Mouse (Mus musculus) midbrain, postnatal 0 days (tissue): ENCODE data around the gene Mad1l1. TPM values are rescaled to one million over a fixed set of nuclear protein-coding genes. Genes with fewer than 3 reads are reported as not detected.

Source experiments
- ATAC-seq: fragments of 200-750 bp; cut with Nextera tagmentation; 2 replicates; pipeline ENCODE4 v1.8.0; 2017; ENCODE audit warnings: moderate number of reproducible peaks, mild to moderate bottlenecking, moderate TSS enrichment, moderate library complexity; ENCODE audit not compliant: low FRiP score
- DNase-seq: peaks from one replicate; pipeline ENCODE4 v3.0.0-alpha.2; 2015; ENCODE audit warnings: low spot score
- H3K27ac ChIP-seq: fragments of 300-500 bp; sonication (generic); 2 replicates; pipeline ENCODE4 v1.5.1; 2014; ENCODE audit warnings: low read depth, mild to moderate bottlenecking, low read length, mixed read lengths
- H3K27me3 ChIP-seq: fragments of 300-500 bp; sonication (generic); 2 replicates; pipeline ENCODE4 v1.6.1; 2014; ENCODE audit warnings: low read length, control low read depth, mixed read lengths; ENCODE audit not compliant: insufficient read depth
- H3K36me3 ChIP-seq: fragments of 300-500 bp; sonication (generic); 2 replicates; pipeline ENCODE4 v1.6.1; 2014; ENCODE audit warnings: low read length, control low read depth, mixed read lengths; ENCODE audit not compliant: insufficient read depth
- H3K4me1 ChIP-seq: fragments of 300-500 bp; sonication (generic); 2 replicates; pipeline ENCODE4 v1.6.1; 2014; ENCODE audit warnings: mild to moderate bottlenecking, control low read depth, antibody characterized with exemption, low read length, mixed read lengths; ENCODE audit not compliant: insufficient read depth
- H3K4me2 ChIP-seq: fragments of 300-500 bp; sonication (generic); 2 replicates; pipeline ENCODE4 v1.6.1; 2014; ENCODE audit warnings: low read depth, mild to moderate bottlenecking, low read length, mixed read lengths; ENCODE audit not compliant: poor library complexity, severe bottlenecking
- H3K4me3 ChIP-seq: fragments of 300-500 bp; sonication (generic); 2 replicates; pipeline ENCODE4 v1.5.1; 2014; ENCODE audit warnings: low read depth, mild to moderate bottlenecking, low read length, moderate library complexity
- H3K9ac ChIP-seq: fragments of 300-500 bp; sonication (generic); replicated peaks from 2 replicates; pipeline ENCODE4 v1.6.1; 2014; ENCODE audit warnings: mild to moderate bottlenecking, low read length, moderate library complexity, mixed read lengths; ENCODE audit not compliant: poor library complexity, severe bottlenecking
- H3K9me3 ChIP-seq: fragments of 300-500 bp; sonication (generic); 2 replicates; pipeline ENCODE4 v1.6.1; 2016; ENCODE audit warnings: low read length, control low read depth
- CTCF ChIP-seq: IDR thresholded peaks from 2 replicates; pipeline ENCODE4 v1.5.1; 2016; ENCODE audit warnings: antibody characterized with exemption, mild to moderate bottlenecking
- WGBS: fragments of 180-500 bp; shearing (Covaris S2); extraction: QIAGEN DNeasy Blood & Tissue Kit; methylation state at CpG from one replicate; pipeline ENCODE4 v1.1.7; 2014; 5-methylcytosine and 5-hydroxymethylcytosine counted together
- polyA plus RNA-seq: library from polyadenylated mRNA; unstranded; fragments of >200 nt; fragmentation: Nextera tagmentation; extraction: Ambion mirVana; gene quantifications from 2 replicates; pipeline ENCODE4 v1.2.1, GENCODE M21; 2015
- total RNA-seq: library from RNA; depleted of rRNA; stranded (reverse); fragments of >200 nt; gene quantifications from 2 replicates; pipeline ENCODE4 v1.2.3, GENCODE M21; 2014

The Mad1l1 gene
- total and polyA plus RNA-seq, 2 experiments from 2014 or later, result 25.9 to 33.5 TPM

DNA sequence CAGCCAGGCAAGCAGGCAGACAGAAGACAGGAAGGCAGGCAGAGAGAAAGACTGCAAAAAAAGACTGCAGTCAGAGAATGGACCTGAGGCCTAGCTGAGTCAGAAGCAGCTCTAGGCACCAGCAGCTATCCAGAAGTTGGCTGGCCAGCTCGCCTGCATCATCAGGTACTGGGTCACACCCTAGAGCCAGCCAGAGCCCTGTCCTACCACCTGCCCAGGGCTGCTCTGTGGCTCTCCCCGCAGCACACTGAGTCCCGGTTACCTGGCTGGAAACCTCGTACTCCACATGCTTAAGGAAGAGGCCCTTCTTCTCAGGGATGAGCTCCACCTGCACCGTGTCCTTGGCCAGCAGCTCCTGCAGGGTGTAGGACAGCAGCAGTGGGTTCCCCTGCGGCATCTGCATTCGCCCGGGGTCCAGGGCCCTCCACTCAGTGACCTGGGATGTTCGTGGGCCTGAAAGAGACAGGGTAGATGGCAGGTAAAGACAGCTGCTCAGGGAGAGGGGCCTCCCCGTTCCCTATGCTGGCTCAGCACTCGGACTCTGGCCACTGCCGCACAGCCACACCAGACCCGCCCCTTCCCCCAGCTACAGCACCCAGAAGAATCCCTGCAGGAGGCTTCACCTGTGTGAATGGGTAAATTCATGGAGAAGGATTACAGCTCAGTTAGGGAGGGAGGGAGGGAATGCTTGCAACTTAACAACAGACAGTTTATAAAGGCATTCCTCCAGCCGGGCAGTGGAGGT is 38.8 kb upstream of the Mad1l1 start:
- DNase-seq (no peak), ATAC-seq (no peak)
- peaks cover 28% of the 10 kb centered on the region for H3K36me3 ChIP-seq
- WGBS, result 78% methylated on average over 14 of the region's 14 CpGs
- no peak overlapping the region for H3K4me2 ChIP-seq
- TF ChIP-seq CTCF, result no peak
- no peaks in the 10 kb centered on the region for H3K4me1 ChIP-seq
- no peak overlapping the region for H3K4me3 ChIP-seq
- H3K27me3 ChIP-seq, result no peaks in the 10 kb centered on the region
- H3K27ac ChIP-seq, result no peak overlapping the region
- H3K9me3 ChIP-seq, result no peaks in the 10 kb centered on the region
- 0 out of 2 replicates have a peak overlapping the region, but pooled peaks have one; percentile 8 for H3K9ac ChIP-seq

DNA sequence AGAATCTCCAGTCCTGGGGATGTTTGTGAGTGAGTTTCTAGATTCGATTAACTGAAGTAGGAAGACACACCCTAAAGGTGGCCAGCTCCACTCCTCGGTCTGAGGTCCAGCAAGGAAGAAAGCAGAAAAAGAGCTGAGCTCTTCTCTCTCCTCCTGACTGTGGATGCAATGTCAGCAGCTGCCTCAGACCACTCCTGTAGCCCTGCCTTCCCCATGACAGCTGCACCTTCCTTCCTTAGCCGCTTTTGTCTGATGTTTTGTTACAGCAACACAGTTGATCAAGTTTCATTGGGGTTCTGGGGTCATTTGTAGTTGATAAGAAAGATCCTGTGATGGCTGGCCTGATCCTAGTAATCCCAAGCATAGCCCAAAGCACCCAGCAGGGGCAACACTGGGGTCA is 36.1 kb upstream of the Mad1l1 start:
- H3K4me2 ChIP-seq, result no peak overlapping the region
- DNase-seq, result no peak
- no peaks in the 10 kb centered on the region for H3K4me1 ChIP-seq
- H3K4me3 ChIP-seq, result no peak overlapping the region
- TF ChIP-seq CTCF, result no peak
- WGBS, result 97% methylated on average over 3 of the region's 3 CpGs
- H3K27me3 ChIP-seq, result no peaks in the 10 kb centered on the region
- peaks cover 46% of the 10 kb centered on the region for H3K36me3 ChIP-seq
- no peak overlapping the region for H3K27ac ChIP-seq
- no peak for ATAC-seq
- no peak overlapping the region for H3K9ac ChIP-seq
- H3K9me3 ChIP-seq, result no peaks in the 10 kb centered on the region

DNA sequence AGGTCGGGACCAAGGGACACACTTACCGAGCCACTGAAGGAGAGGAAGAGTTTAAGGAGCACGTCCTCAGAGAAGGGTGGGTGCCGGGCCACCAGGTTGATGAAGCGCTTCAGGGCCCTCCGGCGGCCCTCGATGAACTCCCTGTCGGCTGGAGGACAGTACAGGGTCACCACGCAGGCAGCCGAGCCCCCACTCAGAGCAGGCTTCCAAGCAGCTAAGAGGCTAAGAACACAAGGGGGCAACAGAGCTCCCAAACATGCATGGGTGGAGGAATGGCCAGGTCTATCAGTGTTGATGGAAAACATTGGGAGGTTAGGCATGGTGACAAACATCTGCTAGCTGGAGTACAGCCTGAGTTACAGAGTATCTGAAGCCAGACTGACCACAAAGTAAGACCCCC is 34.6 kb upstream of the Mad1l1 start:
- Histone ChIP-seq H3K27me3 (no peaks in the 10 kb centered on the region), H3K4me1 (no peaks in the 10 kb centered on the region), H3K36me3 (peaks cover 57% of the 10 kb centered on the region), H3K27ac (no peak overlapping the region), H3K9me3 (no peaks in the 10 kb centered on the region), H3K9ac (0 out of 2 replicates have a peak overlapping the region, but pooled peaks have one; percentile 24), H3K4me2 (no peak overlapping the region), H3K4me3 (no peak overlapping the region)
- 88% methylated on average over 11 of the region's 11 CpGs for WGBS
- no peak for DNase-seq
- peak; percentile 39 for TF ChIP-seq CTCF
- ATAC-seq, result no peak

DNA sequence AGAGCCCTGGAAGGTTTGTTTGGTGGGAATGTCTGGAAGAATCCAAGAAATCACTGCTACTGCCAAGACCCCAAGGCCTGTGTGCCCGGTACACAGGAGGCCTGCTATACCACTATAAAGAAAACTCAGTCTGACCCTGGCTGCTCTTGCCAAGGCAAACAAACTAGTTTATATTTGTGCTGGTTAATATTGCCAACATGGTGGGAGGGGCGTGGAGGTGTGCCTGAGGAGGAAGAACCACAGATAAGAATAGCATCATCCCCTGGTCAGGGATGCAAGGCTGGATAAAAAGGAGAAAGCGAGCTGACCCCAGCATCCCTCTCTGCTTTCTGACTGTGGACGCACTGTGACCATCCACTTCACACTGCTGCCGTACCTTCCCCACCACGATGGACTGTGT is 31.0 kb upstream of the Mad1l1 start:
- Histone ChIP-seq H3K27me3 (no peaks in the 10 kb centered on the region), H3K4me3 (no peak overlapping the region), H3K4me1 (no peaks in the 10 kb centered on the region), H3K36me3 (peaks cover 43% of the 10 kb centered on the region), H3K4me2 (no peak overlapping the region), H3K27ac (no peak overlapping the region), H3K9ac (no peak overlapping the region), H3K9me3 (no peaks in the 10 kb centered on the region)
- ATAC-seq, result no peak
- DNase-seq, result no peak
- TF ChIP-seq CTCF, result no peak
- 98% methylated on average over 6 of the region's 6 CpGs for WGBS

DNA sequence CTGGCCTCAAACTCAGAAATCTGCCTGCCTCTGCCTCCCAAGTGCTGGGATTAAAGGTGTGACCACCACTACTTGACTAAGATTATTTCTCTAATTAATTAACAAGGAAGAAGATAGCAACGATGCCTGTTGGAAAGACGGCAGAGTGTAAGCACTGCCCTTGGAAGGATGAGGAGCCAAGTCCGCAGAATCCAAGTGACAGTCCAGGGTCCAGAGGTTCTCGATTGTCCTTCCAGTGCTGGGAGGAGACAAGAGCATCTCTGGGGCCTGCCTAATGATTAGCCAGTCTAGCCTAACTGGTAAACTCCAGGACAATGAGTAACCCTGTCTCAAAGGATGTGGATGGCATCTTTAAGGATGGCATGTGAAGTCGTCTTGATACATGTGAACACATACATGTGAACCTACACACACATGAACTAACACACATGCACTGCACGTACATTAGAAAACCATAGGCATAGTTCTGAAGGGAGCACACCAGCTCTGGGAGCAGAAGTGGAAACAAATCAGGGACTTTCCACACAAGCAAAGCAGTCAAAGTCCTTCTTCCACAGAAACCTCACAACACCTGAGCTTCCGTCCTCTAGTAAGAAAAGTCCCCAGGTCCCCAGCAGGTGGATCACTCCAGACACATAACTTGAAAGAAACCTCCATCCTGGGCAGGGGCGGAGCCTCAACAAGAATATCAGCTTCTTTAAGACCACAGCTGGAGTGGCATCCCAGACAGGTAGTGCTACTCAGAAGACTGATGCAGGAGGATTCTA is 29.6 kb upstream of the Mad1l1 start:
- Histone ChIP-seq H3K27me3 (no peaks in the 10 kb centered on the region), H3K36me3 (peaks cover 42% of the 10 kb centered on the region), H3K27ac (no peak overlapping the region), H3K9ac (no peak overlapping the region), H3K4me3 (no peak overlapping the region), H3K9me3 (no peaks in the 10 kb centered on the region), H3K4me1 (no peaks in the 10 kb centered on the region), H3K4me2 (no peak overlapping the region)
- 97% methylated on average over 8 of the region's 8 CpGs for WGBS
- ATAC-seq (no peak), DNase-seq (no peak)
- TF ChIP-seq CTCF, result no peak

DNA sequence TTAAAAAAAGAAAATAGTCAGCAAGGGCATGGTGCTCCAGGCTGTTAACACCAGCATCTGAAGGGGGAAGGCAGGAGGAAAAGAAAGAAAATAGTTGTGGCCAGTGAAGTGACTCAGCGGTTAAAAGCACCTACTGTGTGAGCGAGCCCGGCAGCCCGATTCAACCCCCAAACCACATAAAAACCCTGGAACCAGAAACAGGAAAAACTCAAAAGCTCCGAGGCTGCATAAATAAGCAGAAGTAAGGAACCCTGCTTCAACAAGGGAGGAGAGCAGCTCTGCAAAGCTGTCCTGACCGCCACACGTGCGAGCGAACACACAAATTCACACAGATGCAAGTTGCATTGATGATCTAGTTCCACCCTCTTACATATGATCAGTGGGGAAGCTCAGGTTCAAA is 28.5 kb upstream of the Mad1l1 start:
- H3K27me3 ChIP-seq, result no peaks in the 10 kb centered on the region
- no peak overlapping the region for H3K27ac ChIP-seq
- no peaks in the 10 kb centered on the region for H3K9me3 ChIP-seq
- H3K4me3 ChIP-seq, result no peak overlapping the region
- H3K4me1 ChIP-seq, result no peaks in the 10 kb centered on the region
- H3K4me2 ChIP-seq, result no peak overlapping the region
- peaks cover 43% of the 10 kb centered on the region for H3K36me3 ChIP-seq
- TF ChIP-seq CTCF, result no peak
- ATAC-seq (no peak), DNase-seq (no peak)
- WGBS, result 92% methylated on average over 9 of the region's 9 CpGs
- H3K9ac ChIP-seq, result no peak overlapping the region
